Mouse (Mus musculus): ENCODE measurements around the gene B3gnt7. TPM values are rescaled to one million over a fixed set of nuclear protein-coding genes. Genes with fewer than 3 reads are reported as not detected.

B3gnt7 gene
- under 1 TPM in 1 of 2 experiments, not detected in 1; 0.12 TPM for total RNA-seq (2021)
- long read RNA-seq, experiment 1, result 0 reads
- long read RNA-seq, experiment 2, result 0 reads

GRCm38 (mm10) chr1:86302532-86302931, at the start of gene B3gnt7:
TSS of gene B3gnt7 (plus strand) at chr1:86302832.
- DNase-seq, result no peak
- intact Hi-C loops (cut with DNase I; ENCODE audit: low total_unique reads), result no loop called here

GRCm38 (mm10) chr1:86253410-86253809, 49.2 kb upstream of the B3gnt7 start:
- DNase-seq, result no peak
- intact Hi-C loops (cut with DNase I; ENCODE audit: low total_unique reads), result no loop called here

- intact Hi-C loops (cut with DNase I; ENCODE audit: low total_unique reads), result no loop called here
- no peak for DNase-seq
Observed at GRCm38 (mm10) chr1:86256311-86256710, 46.3 kb upstream of the B3gnt7 start.

- DNase-seq, result no peak
- intact Hi-C loops (cut with DNase I; ENCODE audit: low total_unique reads), result no loop called here
Observed at GRCm38 (mm10) chr1:86257228-86257627, 45.4 kb upstream of the B3gnt7 start.

- intact Hi-C loops (cut with DNase I; ENCODE audit: low total_unique reads), result no loop called here
Observed at GRCm38 (mm10) chr1:86258171-86258824, 44.3 kb upstream of the B3gnt7 start.

GRCm38 (mm10) chr1:86263564-86264339, 38.9 kb upstream of the B3gnt7 start:
- intact Hi-C loops (cut with DNase I; ENCODE audit: low total_unique reads), result no loop called here
- DNase-seq, result no peak

More at GRCm38 (mm10) chr1:86258171-86258824, 44.3 kb upstream of the B3gnt7 start:
- DNase-seq, result no peak

GRCm38 (mm10) chr1:86265060-86265459, 37.6 kb upstream of the B3gnt7 start:
- intact Hi-C loops (cut with DNase I; ENCODE audit: low total_unique reads), result no loop called here
- DNase-seq, result no peak

- DNase-seq, result no peak
- intact Hi-C loops (cut with DNase I; ENCODE audit: low total_unique reads), result no loop called here
Observed at GRCm38 (mm10) chr1:86268492-86269189, 34.0 kb upstream of the B3gnt7 start.

- intact Hi-C loops (cut with DNase I; ENCODE audit: low total_unique reads), result no loop called here
- DNase-seq, result no peak
Observed at GRCm38 (mm10) chr1:86269190-86269508, 33.5 kb upstream of the B3gnt7 start.

GRCm38 (mm10) chr1:86271707-86272106, 30.9 kb upstream of the B3gnt7 start:
- intact Hi-C loops (cut with DNase I; ENCODE audit: low total_unique reads), result no loop called here
- no peak for DNase-seq

GRCm38 (mm10) chr1:86277055-86277454, 25.6 kb upstream of the B3gnt7 start:
- DNase-seq, result no peak
- intact Hi-C loops (cut with DNase I; ENCODE audit: low total_unique reads), result no loop called here

GRCm38 (mm10) chr1:86281781-86282536, 20.7 kb upstream of the B3gnt7 start:
- intact Hi-C loops (cut with DNase I; ENCODE audit: low total_unique reads), result no loop called here
- DNase-seq, result no peak

- no peak for DNase-seq
- intact Hi-C loops (cut with DNase I; ENCODE audit: low total_unique reads), result no loop called here
Observed at GRCm38 (mm10) chr1:86284101-86284500, 18.5 kb upstream of the B3gnt7 start.

- no peak for DNase-seq
- intact Hi-C loops (cut with DNase I; ENCODE audit: low total_unique reads), result no loop called here
Observed at GRCm38 (mm10) chr1:86285295-86285694, 17.3 kb upstream of the B3gnt7 start.

GRCm38 (mm10) chr1:86287473-86287872, 15.2 kb upstream of the B3gnt7 start:
- DNase-seq, result no peak
- intact Hi-C loops (cut with DNase I; ENCODE audit: low total_unique reads), result no loop called here

- no peak for DNase-seq
- intact Hi-C loops (cut with DNase I; ENCODE audit: low total_unique reads), result no loop called here
Observed at GRCm38 (mm10) chr1:86290452-86290851, 12.2 kb upstream of the B3gnt7 start.

- DNase-seq, result no peak
- intact Hi-C loops (cut with DNase I; ENCODE audit: low total_unique reads), result no loop called here
Observed at GRCm38 (mm10) chr1:86293091-86293490, 9.5 kb upstream of the B3gnt7 start.

GRCm38 (mm10) chr1:86293868-86294267, 8.8 kb upstream of the B3gnt7 start:
- intact Hi-C loops (cut with DNase I; ENCODE audit: low total_unique reads), result no loop called here
- no peak for DNase-seq

GRCm38 (mm10) chr1:86294472-86294871, 8.2 kb upstream of the B3gnt7 start:
- intact Hi-C loops (cut with DNase I; ENCODE audit: low total_unique reads), result no loop called here
- no peak for DNase-seq

- intact Hi-C loops (cut with DNase I; ENCODE audit: low total_unique reads), result no loop called here
- DNase-seq, result no peak
Observed at GRCm38 (mm10) chr1:86300093-86300492, 2.5 kb upstream of the B3gnt7 start.
